Mouse (Mus musculus) heart, postnatal 0 days (tissue): ENCODE measurements around the gene Akap9. TPM values are rescaled to one million over a fixed set of nuclear protein-coding genes. Genes with fewer than 3 reads are reported as not detected.
A peak's percentile ranks its signal among the peaks of the same experiment; 100 is the strongest.
"Not testable (repeated sequence)": the region's sequence is repeated elsewhere in the genome, so short reads cannot be mapped to it uniquely, and the experiment has no call there.

Experiments used
- ATAC-seq: fragments of 200-750 bp; cut with Nextera tagmentation; 2 replicates; pipeline ENCODE4 v1.8.0; 2017; ENCODE audit warnings: low read depth, moderate number of reproducible peaks, moderate library complexity; ENCODE audit not compliant: insufficient read depth
- DNase-seq: peaks from one replicate; pipeline ENCODE4 v3.0.0-alpha.2; 2016; ENCODE audit warnings: low spot score
- H3K27ac ChIP-seq: fragments of 300-500 bp; sonication (generic); 2 replicates; pipeline ENCODE4 v1.5.1; 2014; ENCODE audit warnings: low read depth, mild to moderate bottlenecking
- H3K27me3 ChIP-seq: fragments of 300-500 bp; sonication (generic); 2 replicates; pipeline ENCODE4 v1.6.1; 2014; ENCODE audit warnings: low read length, mixed read lengths; ENCODE audit not compliant: control insufficient read depth, insufficient read depth
- H3K36me3 ChIP-seq: fragments of 300-500 bp; sonication (generic); replicated peaks from 2 replicates; pipeline ENCODE4 v1.6.1; 2014; ENCODE audit warnings: low read length, mixed read lengths; ENCODE audit not compliant: control insufficient read depth, insufficient read depth
- H3K4me1 ChIP-seq: fragments of 300-500 bp; sonication (generic); 2 replicates; pipeline ENCODE4 v1.6.1; 2014; ENCODE audit warnings: antibody characterized with exemption; ENCODE audit not compliant: control insufficient read depth, insufficient read depth
- H3K4me2 ChIP-seq: fragments of 300-500 bp; sonication (generic); 2 replicates; pipeline ENCODE4 v1.6.1; 2014; ENCODE audit warnings: low read depth, mild to moderate bottlenecking, low read length, moderate library complexity
- H3K4me3 ChIP-seq: fragments of 300-500 bp; sonication (generic); 2 replicates; pipeline ENCODE4 v1.5.1; 2014; ENCODE audit warnings: low read depth, low read length
- H3K9ac ChIP-seq: fragments of 300-500 bp; sonication (generic); replicated peaks from 2 replicates; pipeline ENCODE4 v1.6.1; 2014; ENCODE audit warnings: low read depth, low read length, mixed read lengths
- H3K9me3 ChIP-seq: fragments of 300-500 bp; sonication (generic); replicated peaks from 2 replicates; pipeline ENCODE4 v1.6.1; 2016; ENCODE audit warnings: low read length; ENCODE audit not compliant: control insufficient read depth
- CTCF ChIP-seq: IDR thresholded peaks from 2 replicates; pipeline ENCODE4 v1.5.1; 2016; ENCODE audit warnings: antibody characterized with exemption, control low read depth, low read depth
- EP300 ChIP-seq: IDR thresholded peaks from 2 replicates; pipeline ENCODE4 v1.6.1; 2016; ENCODE audit warnings: antibody characterized with exemption, low read depth
- WGBS: fragments of 180-500 bp; shearing (Covaris S2); extraction: QIAGEN DNeasy Blood & Tissue Kit; methylation state at CpG from one replicate; pipeline ENCODE4 v1.1.7; 2014; 5-methylcytosine and 5-hydroxymethylcytosine counted together
- polyA plus RNA-seq: library from polyadenylated mRNA; unstranded; fragments of >200 nt; fragmentation: Nextera tagmentation; extraction: Ambion mirVana; gene quantifications from 2 replicates; pipeline ENCODE4 v1.2.1, GENCODE M21; 2015
- total RNA-seq: library from RNA; depleted of rRNA; stranded (reverse); fragments of >200 nt; gene quantifications from 2 replicates; pipeline ENCODE4 v1.2.3, GENCODE M21; 2014; ENCODE audit warnings: low replicate concordance; rRNA removed

Gene Akap9
- total RNA-seq (10.2 and 31.6 TPM in 2 replicates), polyA plus RNA-seq (84.3 and 96.2 TPM in 2 replicates)

DNA sequence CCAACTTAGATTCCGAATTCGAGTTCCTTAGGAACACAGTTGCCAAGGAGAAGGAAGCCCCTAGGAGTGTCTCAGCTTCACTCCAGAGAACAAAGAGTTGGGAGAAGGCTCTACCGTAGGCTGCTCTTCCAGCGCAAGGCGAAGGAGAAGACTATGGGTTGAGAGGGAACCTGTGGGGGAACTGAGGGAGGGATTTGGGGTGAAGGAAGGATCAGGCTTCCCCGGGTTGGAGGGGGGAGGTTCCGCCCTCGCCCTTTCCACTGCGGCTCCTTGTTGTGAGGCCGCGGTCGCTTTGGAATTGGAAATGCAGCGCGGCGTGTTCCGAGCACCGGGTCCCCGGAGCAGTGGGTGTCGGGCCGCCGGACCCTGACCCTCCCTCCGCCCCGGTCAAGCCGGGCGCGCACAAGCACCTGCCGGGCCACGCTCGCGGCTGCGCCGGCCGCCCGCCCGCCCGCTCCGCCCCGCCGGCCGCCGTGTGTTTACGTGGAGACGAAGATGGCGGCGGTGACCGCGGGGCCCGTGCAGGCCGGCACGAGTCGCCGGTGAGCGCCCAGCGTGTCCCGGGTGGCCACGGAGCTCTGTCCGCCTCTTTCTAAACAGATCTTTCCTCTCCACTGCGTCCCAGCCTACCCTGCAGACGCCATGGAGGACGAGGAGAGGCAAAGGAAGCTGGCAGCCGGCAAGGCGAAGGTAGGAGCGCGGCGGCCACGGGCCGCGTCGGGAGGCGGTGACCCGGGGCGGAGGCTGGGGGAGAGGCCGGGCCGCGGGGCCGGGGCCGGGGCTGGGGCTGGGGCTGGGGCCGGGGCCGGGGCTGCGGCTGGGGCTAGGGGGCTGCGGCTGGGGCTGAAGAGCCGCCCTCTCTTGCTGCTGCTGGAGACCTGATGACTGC is at the start of gene Akap9:
TSS of gene Akap9 (plus strand) at position 254 of the 889 bp plus-strand sequence.
- TF ChIP-seq EP300 (no peak), CTCF (no peak)
- Histone ChIP-seq H3K4me3 (peak within 1 kb of the TSS; percentile 82), H3K9ac (peak within 1 kb of the TSS; percentile 94), H3K27ac (peak within 1 kb of the TSS; percentile 85), H3K4me2 (peak within 1 kb of the TSS; percentile 88), H3K27me3 (no peaks in the 10 kb centered on the region), H3K4me1 (peaks cover 21% of the 10 kb centered on the region), H3K9me3 (no peaks in the 10 kb centered on the region), H3K36me3 (no peaks in the 10 kb centered on the region)
- WGBS, result under 1% methylated on average over 56 of the region's 82 CpGs
- DNase-seq (peak; percentile 37), ATAC-seq (peak; percentile 89)

DNA sequence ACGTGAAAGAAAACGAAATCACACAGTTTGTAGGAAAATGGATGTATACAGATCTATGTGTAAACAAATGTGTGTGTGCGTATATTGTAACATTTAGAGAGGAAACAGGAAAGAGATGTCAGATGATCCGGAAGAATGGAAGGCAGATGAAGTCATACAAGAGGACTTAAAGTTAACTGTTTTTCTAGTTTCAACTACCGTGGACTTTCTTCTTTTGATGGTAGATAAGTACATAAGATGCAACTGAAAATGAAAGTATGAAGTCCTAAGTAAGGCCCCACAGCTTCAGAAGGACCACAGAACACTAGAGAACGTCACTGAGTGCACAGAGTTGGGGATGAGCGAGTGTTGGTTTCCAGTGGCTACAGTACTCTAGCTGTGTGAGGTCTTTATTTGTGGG is 41.0 kb upstream of the Akap9 start:
- not testable (repeated sequence) for H3K4me1 ChIP-seq, H3K9me3 ChIP-seq, H3K36me3 ChIP-seq, H3K4me3 ChIP-seq, ATAC-seq, H3K4me2 ChIP-seq, H3K27ac ChIP-seq, H3K9ac ChIP-seq, DNase-seq, H3K27me3 ChIP-seq
- 73% methylated on average over 7 of the region's 7 CpGs for WGBS

DNA sequence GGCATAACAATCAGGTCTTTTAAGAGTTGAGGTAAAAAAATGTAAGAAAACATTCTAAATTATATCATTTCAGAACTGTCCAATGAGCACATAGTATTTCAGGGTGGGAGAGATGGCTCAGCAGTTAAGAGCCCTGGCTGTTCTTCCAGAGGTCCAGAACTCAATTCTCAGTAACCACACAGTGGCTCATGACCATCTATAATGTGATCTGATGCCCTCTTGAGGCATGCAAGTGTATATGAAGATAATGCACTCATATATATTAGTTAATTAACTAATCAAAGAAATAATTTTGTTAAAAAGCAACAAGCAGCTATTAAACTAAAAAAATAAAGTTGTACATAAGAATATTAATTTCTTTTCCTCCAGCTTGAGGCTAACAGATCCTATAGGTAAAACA is 38.7 kb upstream of the Akap9 start:
- TF ChIP-seq EP300 (no peak), CTCF (no peak)
- H3K4me3 ChIP-seq, result no peak overlapping the region
- no peak for ATAC-seq

DNA sequence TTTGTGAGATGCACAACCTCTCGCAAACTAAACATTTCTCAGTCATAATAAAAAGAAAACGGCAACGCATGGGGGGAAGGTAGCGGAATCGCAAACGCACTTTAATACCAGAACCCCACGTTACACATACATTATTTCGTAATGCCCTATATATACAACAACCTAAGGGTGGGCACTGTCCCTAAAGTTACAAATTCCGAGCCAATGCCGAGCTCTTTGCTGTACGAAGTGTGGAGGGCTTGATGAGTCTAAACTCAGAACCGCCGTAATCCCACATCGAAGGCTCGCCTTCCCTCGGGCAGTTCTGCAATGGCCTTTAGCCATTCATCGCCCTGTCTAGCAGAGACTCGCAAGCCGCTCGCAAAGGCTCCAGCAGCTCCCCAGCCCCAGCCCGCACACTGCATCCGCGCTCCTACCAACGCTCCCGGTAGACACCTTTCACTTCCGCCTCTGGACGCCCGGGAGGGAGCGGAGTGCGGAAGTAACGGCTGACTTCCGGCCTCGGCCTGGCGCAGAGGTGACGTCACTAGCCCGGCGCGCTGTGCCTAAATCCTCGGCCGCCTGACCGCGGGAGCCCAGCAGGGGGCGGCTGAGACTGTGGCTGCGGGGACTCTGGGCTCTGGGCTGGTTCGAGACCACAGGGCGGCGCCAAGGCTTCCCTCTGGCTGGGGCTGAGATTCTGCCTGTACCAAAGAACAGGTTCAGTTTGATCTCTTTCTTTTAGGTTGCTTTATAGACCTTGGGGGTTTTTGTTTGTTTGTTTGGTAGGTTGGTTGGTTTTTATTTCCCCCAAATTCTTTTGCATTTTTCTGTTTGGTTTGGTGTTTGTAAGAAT is 34.2 kb upstream of the Akap9 start, which contains the start of gene Mterf1a:
TSS of gene Mterf1a (minus strand) at position 475 of the 835 bp plus-strand sequence.
- peak; percentile 100 for ATAC-seq
- H3K9me3 ChIP-seq, H3K27me3 ChIP-seq, H3K4me1 ChIP-seq, DNase-seq, H3K36me3 ChIP-seq, H3K27ac ChIP-seq: not testable (repeated sequence)
- WGBS, result 0% methylated on average over 4 of the region's 47 CpGs
- H3K4me3 ChIP-seq, result peak within 1 kb of the TSS; percentile 49
- H3K9ac ChIP-seq, result peak within 1 kb of the TSS; percentile 40; the same call in 1 of the 2 replicates
- peak within 1 kb of the TSS; percentile 70 for H3K4me2 ChIP-seq

More for the DNA sequence above, 38.7 kb upstream of the Akap9 start:
- Histone ChIP-seq H3K9me3 (no peaks in the 10 kb centered on the region), H3K4me2 (no peak overlapping the region), H3K4me1 (no peaks in the 10 kb centered on the region), H3K27me3 (no peaks in the 10 kb centered on the region), H3K27ac (no peak overlapping the region), H3K36me3 (no peaks in the 10 kb centered on the region), H3K9ac (no peak overlapping the region)
- DNase-seq, result no peak

DNA sequence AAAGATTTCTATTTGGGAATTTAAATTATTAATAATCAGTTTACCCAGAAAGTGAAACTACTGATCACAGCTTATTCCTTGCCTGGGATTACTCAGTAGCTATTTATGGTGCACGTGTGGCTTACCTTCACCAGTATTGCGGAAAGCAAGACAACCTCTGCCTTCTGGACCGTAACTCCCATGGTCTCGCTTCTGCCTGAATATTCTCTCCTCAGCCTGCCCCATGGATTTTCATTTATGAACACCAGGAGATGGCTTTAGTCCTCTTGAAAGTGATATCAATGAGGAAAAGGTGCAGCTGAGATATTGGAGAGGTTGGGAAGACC is 33.6 kb upstream of the Akap9 start:
- not testable (repeated sequence) for H3K9ac ChIP-seq, H3K4me1 ChIP-seq, H3K9me3 ChIP-seq, H3K27ac ChIP-seq, DNase-seq, H3K36me3 ChIP-seq, H3K4me2 ChIP-seq, H3K27me3 ChIP-seq, ATAC-seq
- H3K4me3 ChIP-seq, result 0 out of 2 replicates have a peak overlapping the region, but pooled peaks have one; percentile 21
- 95% methylated on average over 4 of the region's 4 CpGs for WGBS
